Mouse (Mus musculus): ENCODE measurements around the gene Ctu2. TPM values are rescaled to one million over a fixed set of nuclear protein-coding genes. Genes with fewer than 3 reads are reported as not detected.

Ctu2 gene
- polyA plus RNA-seq, 1 experiment from 2014 or later: 53.8 TPM

GRCm38 (mm10) chr8:122442781-122443180 lies 33.2 kb upstream of the Ctu2 start:
- peak overlapping the region; percentile 81 for H3K4me3 ChIP-seq (ENCODE audit: low read depth, low read length)
- peak overlapping the region; percentile 77 for H3K27ac ChIP-seq (ENCODE audit: low read depth)
- peak overlapping the region; percentile 56 for H3K9ac ChIP-seq (ENCODE audit: low read length)
- no peak for DNase-seq (ENCODE audit: low spot score)
- peaks cover 15% of the 10 kb centered on the region; the same call in 1 of the 2 replicates for H3K36me3 ChIP-seq (ENCODE audit: control insufficient read depth, insufficient read depth, low read length)
- WGBS: under 1% methylated on average over 12 of the region's 12 CpGs
- H3K27me3 ChIP-seq (replicated peaks; ENCODE audit: control insufficient read depth, insufficient read depth, low read length): no peaks in the 10 kb centered on the region
- H3K4me2 ChIP-seq (ENCODE audit: low read length): peak overlapping the region; percentile 82
- peaks cover 27% of the 10 kb centered on the region for H3K4me1 ChIP-seq (replicated peaks; ENCODE audit: control insufficient read depth, insufficient read depth, low read length)
- no peak; the same call in 1 of the 2 replicates for ATAC-seq (replicated peaks; ENCODE audit: low FRiP score, low TSS enrichment, low read depth)
- no peaks in the 10 kb centered on the region for H3K9me3 ChIP-seq (ENCODE audit: control insufficient read depth, low read length)

DNA sequence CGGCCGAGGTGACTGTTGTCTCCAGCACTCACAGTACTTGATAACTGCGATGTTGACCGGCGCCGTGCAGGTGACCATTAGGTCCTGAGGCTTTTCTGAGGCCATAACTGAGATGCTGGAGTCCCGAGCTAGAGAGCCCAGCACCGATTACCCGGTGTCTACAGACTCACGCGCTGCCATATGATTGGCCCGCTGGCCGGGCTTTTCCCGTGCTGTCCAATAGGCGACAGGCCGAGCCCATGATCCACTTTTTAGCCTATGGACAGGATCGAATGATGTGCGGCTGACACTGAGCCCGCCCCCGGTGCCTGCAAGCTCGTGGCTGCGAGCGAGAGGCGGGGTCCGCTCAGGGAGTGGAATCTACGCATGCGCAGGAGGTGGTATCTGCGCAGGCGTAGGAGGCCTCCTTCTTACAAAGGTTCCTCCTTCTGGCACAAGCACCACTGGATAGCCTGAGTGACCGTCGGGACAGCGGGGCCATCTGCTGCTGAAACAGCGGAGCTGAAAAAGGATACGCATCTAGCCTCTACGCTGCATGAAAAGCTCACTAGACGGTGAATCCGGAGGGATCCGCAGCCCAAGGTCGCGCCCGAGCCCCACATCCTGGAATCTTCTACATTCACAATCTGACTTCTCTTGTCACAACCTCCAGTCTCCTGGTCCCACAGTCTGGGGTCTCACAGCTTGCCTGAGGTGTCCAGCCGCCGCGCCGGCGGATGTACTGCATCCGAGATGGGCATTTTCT lies 32.5 kb upstream of the Ctu2 start, which contains the start of gene Mvd:
Gene Mvd, minus strand, starts transcription at position 161 of the 745 bp plus-strand sequence.
- DNase-seq (ENCODE audit: low spot score) (peak; percentile 96), ATAC-seq (replicated peaks; ENCODE audit: low FRiP score, low TSS enrichment, low read depth) (peak; percentile 97)
- H3K4me1 ChIP-seq (replicated peaks; ENCODE audit: control insufficient read depth, insufficient read depth, low read length): peaks cover 21% of the 10 kb centered on the region
- peaks cover 11% of the 10 kb centered on the region; the same call in 1 of the 2 replicates for H3K36me3 ChIP-seq (ENCODE audit: control insufficient read depth, insufficient read depth, low read length)
- H3K27ac ChIP-seq (ENCODE audit: low read depth): peak within 1 kb of the TSS; percentile 96
- 1% methylated on average over 47 of the region's 47 CpGs for WGBS
- no peaks in the 10 kb centered on the region for H3K27me3 ChIP-seq (replicated peaks; ENCODE audit: control insufficient read depth, insufficient read depth, low read length)
- H3K4me2 ChIP-seq (ENCODE audit: low read length): peak within 1 kb of the TSS; percentile 82
- H3K9ac ChIP-seq (ENCODE audit: low read length): peak within 1 kb of the TSS; percentile 74
- H3K9me3 ChIP-seq (ENCODE audit: control insufficient read depth, low read length): no peaks in the 10 kb centered on the region
- H3K4me3 ChIP-seq (ENCODE audit: low read depth, low read length): peak within 1 kb of the TSS; percentile 81

DNA sequence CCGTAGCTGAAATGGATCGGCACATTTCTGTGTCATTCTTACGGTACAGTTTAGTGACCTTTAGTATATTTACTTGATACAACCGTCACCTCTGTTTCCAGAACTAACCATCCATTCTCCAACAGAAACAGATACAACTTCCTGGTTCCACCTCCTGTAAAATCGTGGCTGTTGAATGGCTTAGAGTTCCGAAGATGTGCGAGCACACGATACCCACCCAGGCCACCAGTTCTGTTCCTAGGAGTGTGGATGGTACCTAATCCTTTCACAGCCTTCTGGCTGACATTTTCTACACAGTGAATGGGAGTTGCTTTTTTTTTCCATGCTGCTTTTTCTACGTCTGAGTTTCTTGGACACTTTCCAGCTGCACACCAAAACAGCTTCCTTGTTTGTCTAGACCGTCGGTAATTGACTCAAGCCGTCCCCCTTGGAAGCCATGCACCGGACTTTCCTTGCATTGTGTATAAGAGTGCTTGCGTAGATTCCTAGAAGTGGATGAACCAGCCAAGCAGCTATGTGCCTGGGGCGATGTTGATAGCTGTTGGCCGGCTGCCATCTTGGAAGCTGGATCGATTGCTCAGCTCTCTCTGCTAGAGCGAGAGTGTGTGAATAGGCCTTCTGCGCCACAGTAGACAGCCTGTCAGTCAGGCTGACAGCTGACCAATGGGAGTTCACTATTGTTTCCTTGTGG lies 31.7 kb upstream of the Ctu2 start:
- Histone ChIP-seq H3K27ac (ENCODE audit: low read depth) (peak overlapping the region; percentile 96), H3K27me3 (replicated peaks; ENCODE audit: control insufficient read depth, insufficient read depth, low read length) (no peaks in the 10 kb centered on the region), H3K4me1 (replicated peaks; ENCODE audit: control insufficient read depth, insufficient read depth, low read length) (peaks cover 19% of the 10 kb centered on the region), H3K9me3 (ENCODE audit: control insufficient read depth, low read length) (no peaks in the 10 kb centered on the region), H3K9ac (ENCODE audit: low read length) (peak overlapping the region; percentile 74), H3K4me3 (ENCODE audit: low read depth, low read length) (peak overlapping the region; percentile 81), H3K4me2 (ENCODE audit: low read length) (peak overlapping the region; percentile 82), H3K36me3 (ENCODE audit: control insufficient read depth, insufficient read depth, low read length) (peaks cover 8% of the 10 kb centered on the region; the same call in 1 of the 2 replicates)
- DNase-seq (ENCODE audit: low spot score): peak; percentile 83
- 4% methylated on average over 19 of the region's 19 CpGs for WGBS
- peak; percentile 30; the same call in 1 of the 2 replicates for ATAC-seq (replicated peaks; ENCODE audit: low FRiP score, low TSS enrichment, low read depth)

DNA sequence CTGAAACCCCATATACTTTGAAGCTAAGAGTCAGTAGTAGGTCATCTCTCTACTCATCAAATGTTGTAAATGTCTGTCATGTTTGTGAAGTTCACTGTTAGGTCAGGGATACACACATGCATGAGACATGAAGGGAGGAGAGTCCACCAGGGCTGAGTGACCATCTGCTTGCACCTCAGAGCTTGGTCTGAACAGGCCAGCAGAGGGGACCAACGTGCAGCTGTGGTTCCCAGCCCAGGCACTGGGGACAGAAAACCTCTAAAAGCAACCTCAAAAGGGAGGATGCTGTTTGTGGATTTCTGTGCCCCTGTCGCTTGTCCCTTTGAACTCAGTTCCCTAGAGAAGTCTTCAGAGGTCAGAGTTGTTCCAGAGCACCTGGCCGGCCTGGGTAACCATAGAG lies 30.7 kb upstream of the Ctu2 start:
- Histone ChIP-seq H3K4me3 (ENCODE audit: low read depth, low read length) (no peak overlapping the region), H3K4me1 (replicated peaks; ENCODE audit: control insufficient read depth, insufficient read depth, low read length) (peaks cover 19% of the 10 kb centered on the region), H3K4me2 (ENCODE audit: low read length) (peak overlapping the region; percentile 82), H3K9ac (ENCODE audit: low read length) (no peak overlapping the region), H3K27me3 (replicated peaks; ENCODE audit: control insufficient read depth, insufficient read depth, low read length) (no peaks in the 10 kb centered on the region), H3K9me3 (ENCODE audit: control insufficient read depth, low read length) (no peaks in the 10 kb centered on the region), H3K27ac (ENCODE audit: low read depth) (peak overlapping the region; percentile 96; the same call in 1 of the 2 replicates), H3K36me3 (ENCODE audit: control insufficient read depth, insufficient read depth, low read length) (no peaks in the 10 kb centered on the region)
- DNase-seq (ENCODE audit: low spot score) (no peak), ATAC-seq (replicated peaks; ENCODE audit: low FRiP score, low TSS enrichment, low read depth) (no peak)
- 63% methylated on average over 3 of the region's 3 CpGs for WGBS

GRCm38 (mm10) chr8:122451161-122451703 lies 24.7 kb upstream of the Ctu2 start:
- DNase-seq (ENCODE audit: low spot score): no peak
- H3K4me1 ChIP-seq (replicated peaks; ENCODE audit: control insufficient read depth, insufficient read depth, low read length): peaks cover 9% of the 10 kb centered on the region; the same call in 1 of the 2 replicates
- H3K9me3 ChIP-seq (ENCODE audit: control insufficient read depth, low read length): no peaks in the 10 kb centered on the region
- 57% methylated on average over 7 of the region's 7 CpGs for WGBS
- H3K27me3 ChIP-seq (replicated peaks; ENCODE audit: control insufficient read depth, insufficient read depth, low read length): no peaks in the 10 kb centered on the region
- ATAC-seq (replicated peaks; ENCODE audit: low FRiP score, low TSS enrichment, low read depth): no peak
- no peak overlapping the region for H3K4me3 ChIP-seq (ENCODE audit: low read depth, low read length)
- peak overlapping the region; percentile 15; the same call in 1 of the 2 replicates for H3K4me2 ChIP-seq (ENCODE audit: low read length)
- H3K9ac ChIP-seq (ENCODE audit: low read length): no peak overlapping the region
- H3K36me3 ChIP-seq (ENCODE audit: control insufficient read depth, insufficient read depth, low read length): no peaks in the 10 kb centered on the region
- H3K27ac ChIP-seq (ENCODE audit: low read depth): peak overlapping the region; percentile 9; the same call in 1 of the 2 replicates

DNA sequence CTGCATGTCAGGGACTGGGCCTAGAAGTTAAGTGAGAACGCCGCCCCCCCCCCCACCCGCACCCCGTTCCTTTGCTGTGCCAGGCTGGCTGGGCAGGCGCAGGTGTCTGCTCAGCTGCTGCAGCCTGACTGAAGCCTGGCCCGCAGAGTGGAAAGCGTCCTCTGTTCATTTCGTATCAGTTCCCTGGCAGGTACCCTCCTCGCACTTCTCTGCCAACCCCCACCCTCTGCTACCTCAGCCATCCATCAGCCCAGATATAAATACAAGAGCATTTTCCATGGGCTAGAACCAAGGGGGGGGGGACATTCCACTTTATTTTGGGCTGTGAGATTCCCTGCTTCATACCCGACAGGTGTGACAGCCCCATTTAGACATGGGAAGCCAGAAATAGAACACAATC lies 23.8 kb upstream of the Ctu2 start:
- H3K36me3 ChIP-seq (ENCODE audit: control insufficient read depth, insufficient read depth, low read length): no peaks in the 10 kb centered on the region

GRCm38 (mm10) chr8:122454409-122454808 lies 21.5 kb upstream of the Ctu2 start:
- Histone ChIP-seq H3K27ac (ENCODE audit: low read depth) (no peak overlapping the region), H3K36me3 (ENCODE audit: control insufficient read depth, insufficient read depth, low read length) (no peaks in the 10 kb centered on the region), H3K27me3 (replicated peaks; ENCODE audit: control insufficient read depth, insufficient read depth, low read length) (peaks cover 24% of the 10 kb centered on the region), H3K9ac (ENCODE audit: low read length) (no peak overlapping the region), H3K9me3 (ENCODE audit: control insufficient read depth, low read length) (no peaks in the 10 kb centered on the region), H3K4me1 (replicated peaks; ENCODE audit: control insufficient read depth, insufficient read depth, low read length) (peaks cover 9% of the 10 kb centered on the region; the same call in 1 of the 2 replicates), H3K4me2 (ENCODE audit: low read length) (no peak overlapping the region), H3K4me3 (ENCODE audit: low read depth, low read length) (no peak overlapping the region)
- ATAC-seq (replicated peaks; ENCODE audit: low FRiP score, low TSS enrichment, low read depth) (no peak), DNase-seq (ENCODE audit: low spot score) (no peak)
- 89% methylated on average over 6 of the region's 6 CpGs for WGBS

More for the DNA sequence above, 23.8 kb upstream of the Ctu2 start:
- no peak overlapping the region for H3K4me2 ChIP-seq (ENCODE audit: low read length)
- H3K4me3 ChIP-seq (ENCODE audit: low read depth, low read length): no peak overlapping the region
- no peak overlapping the region for H3K27ac ChIP-seq (ENCODE audit: low read depth)
- DNase-seq (ENCODE audit: low spot score): no peak
- 84% methylated on average over 10 of the region's 10 CpGs for WGBS
- peaks cover 9% of the 10 kb centered on the region; the same call in 1 of the 2 replicates for H3K4me1 ChIP-seq (replicated peaks; ENCODE audit: control insufficient read depth, insufficient read depth, low read length)
- no peaks in the 10 kb centered on the region for H3K9me3 ChIP-seq (ENCODE audit: control insufficient read depth, low read length)
- no peak overlapping the region for H3K9ac ChIP-seq (ENCODE audit: low read length)
- no peak for ATAC-seq (replicated peaks; ENCODE audit: low FRiP score, low TSS enrichment, low read depth)
- H3K27me3 ChIP-seq (replicated peaks; ENCODE audit: control insufficient read depth, insufficient read depth, low read length): peaks cover 6% of the 10 kb centered on the region; the same call in 1 of the 2 replicates

DNA sequence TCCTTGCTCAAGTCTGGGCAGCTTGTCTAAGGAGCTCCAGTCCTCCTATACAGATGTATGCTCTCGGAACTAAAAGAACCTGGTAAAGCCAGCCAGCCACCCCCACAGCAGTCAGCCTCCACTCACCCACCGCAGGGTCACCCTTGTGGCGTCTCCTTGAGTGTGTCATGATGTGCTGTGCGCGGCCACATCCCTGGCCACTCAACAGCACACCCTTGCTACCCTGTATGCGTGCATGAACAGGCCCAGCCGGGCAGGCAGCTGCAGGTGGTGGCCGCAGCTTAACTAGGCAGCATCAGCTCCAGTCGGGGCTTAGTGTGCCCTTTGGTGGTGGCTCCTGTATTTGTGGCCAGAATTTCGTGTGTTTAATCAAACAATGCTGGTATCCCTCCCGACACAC lies 18.8 kb upstream of the Ctu2 start:
- Histone ChIP-seq H3K9me3 (ENCODE audit: control insufficient read depth, low read length) (no peaks in the 10 kb centered on the region), H3K4me1 (replicated peaks; ENCODE audit: control insufficient read depth, insufficient read depth, low read length) (peaks cover 6% of the 10 kb centered on the region), H3K4me2 (ENCODE audit: low read length) (no peak overlapping the region), H3K27ac (ENCODE audit: low read depth) (no peak overlapping the region), H3K4me3 (ENCODE audit: low read depth, low read length) (no peak overlapping the region), H3K27me3 (replicated peaks; ENCODE audit: control insufficient read depth, insufficient read depth, low read length) (peaks cover 50% of the 10 kb centered on the region), H3K36me3 (ENCODE audit: control insufficient read depth, insufficient read depth, low read length) (no peaks in the 10 kb centered on the region), H3K9ac (ENCODE audit: low read length) (no peak overlapping the region)
- ATAC-seq (replicated peaks; ENCODE audit: low FRiP score, low TSS enrichment, low read depth) (no peak), DNase-seq (ENCODE audit: low spot score) (no peak)
- 70% methylated on average over 11 of the region's 11 CpGs for WGBS

Data from intestine, embryonic 14.5 days (tissue).